Mouse (Mus musculus): ENCODE measurements around the gene Nat14.

Nat14 gene

GRCm38 (mm10) chr7:4950561-4951342 lies 28.9 kb downstream of the Nat14 start:
- DNase-seq (ENCODE audit: low read depth) = no peak

GRCm38 (mm10) chr7:4953815-4954445 lies 32.1 kb downstream of the Nat14 start:
- DNase-seq (ENCODE audit: low read depth) = no peak

- no peak for DNase-seq (ENCODE audit: low read depth)
These were observed 35.5 kb downstream of the Nat14 start for GRCm38 (mm10) chr7:4957361-4957760.

- DNase-seq (ENCODE audit: low read depth) = no peak
These were observed 41.7 kb downstream of the Nat14 start for GRCm38 (mm10) chr7:4963527-4963926.

- DNase-seq (ENCODE audit: low read depth) = peak; percentile 34
These were observed 42.4 kb downstream of the Nat14 start, which contains the start of gene Sbk2 for GRCm38 (mm10) chr7:4964272-4964671. Gene Sbk2 (minus strand): TSS chr7:4964406.

- DNase-seq (ENCODE audit: low read depth) = no peak
These were observed 43.2 kb downstream of the Nat14 start for GRCm38 (mm10) chr7:4964988-4965387.

GRCm38 (mm10) chr7:4971068-4971467 lies 49.2 kb downstream of the Nat14 start, which contains the start of gene Sbk3:
Gene Sbk3 (minus strand): TSS chr7:4971168.
- DNase-seq (ENCODE audit: low read depth) = no peak

- DNase-seq (ENCODE audit: low read depth) = no peak
These were observed 49.9 kb downstream of the Nat14 start for GRCm38 (mm10) chr7:4971710-4972109.

- no peak for DNase-seq (ENCODE audit: low read depth)
These were observed 50.7 kb downstream of the Nat14 start for GRCm38 (mm10) chr7:4972321-4973047.

Data from c-Kit-positive CD71-positive TER-119-negative erythroid progenitor cells, embryonic 14.5 days (primary cell).